Mouse (Mus musculus) myocyte (in vitro differentiated cells): ENCODE measurements around the gene Grin3b. TPM values are rescaled to one million over a fixed set of nuclear protein-coding genes. Genes with fewer than 3 reads are reported as not detected.

Experiments used
- H3K27me3 ChIP-seq: one replicate; pipeline ENCODE4 v1.6.1; 2011; ENCODE audit not compliant: control insufficient read depth, insufficient read depth, insufficient read length
- H3K36me3 ChIP-seq: one replicate; pipeline ENCODE4 v1.6.1; 2011; ENCODE audit not compliant: control insufficient read depth, insufficient read depth
- H3K4me2 ChIP-seq: one replicate; pipeline ENCODE4 v1.6.1; 2011; ENCODE audit warnings: low read depth, control low read depth
- H3K4me3 ChIP-seq: one replicate; pipeline ENCODE4 v1.5.1; 2011; ENCODE audit warnings: mild to moderate bottlenecking, control low read depth, moderate library complexity
- H3K79me2 ChIP-seq: one replicate; pipeline ENCODE4 v1.6.1; 2011; ENCODE audit not compliant: control insufficient read depth, insufficient read depth
- H3ac ChIP-seq: one replicate; pipeline ENCODE4 v1.6.1; 2011; ENCODE audit not compliant: control insufficient read depth, insufficient read length
- CEBPB ChIP-seq: IDR thresholded peaks from 2 replicates; pipeline ENCODE4 v1.6.1; 2011; ENCODE audit warnings: mild to moderate bottlenecking, moderate library complexity; ENCODE audit not compliant: poor library complexity, insufficient read depth, severe bottlenecking
- E2F4 ChIP-seq: IDR thresholded peaks from one replicate; pipeline ENCODE4 v1.6.1; 2011; ENCODE audit warnings: mild to moderate bottlenecking, control low read depth, moderate library complexity; ENCODE audit not compliant: insufficient read depth
- MAX ChIP-seq: IDR thresholded peaks from one replicate; pipeline ENCODE4 v1.6.1; 2011; ENCODE audit warnings: low read depth, mild to moderate bottlenecking, control low read depth
- MYOD1 ChIP-seq, 3 experiments: IDR thresholded peaks; one replicate each; pipeline ENCODE4 v1.6.1; 2011; ENCODE audit warnings: control low read depth in 2 of 3, low read depth in 2 of 3, mild to moderate bottlenecking in 2 of 3, moderate library complexity in 1 of 3; ENCODE audit not compliant: insufficient read length in 2 of 3, control insufficient read depth in 1 of 3
- MYOG ChIP-seq, 3 experiments: IDR thresholded peaks; one replicate each; pipeline ENCODE4 v1.6.1; 2011; ENCODE audit warnings: control low read depth in 2 of 3, low read depth in 2 of 3, mild to moderate bottlenecking in 2 of 3; ENCODE audit not compliant: insufficient read length in 2 of 3, control insufficient read depth in 1 of 3, insufficient read depth in 1 of 3
- POLR2A ChIP-seq: IDR thresholded peaks from one replicate; pipeline ENCODE4 v1.6.1; 2011; ENCODE audit warnings: low read depth, mild to moderate bottlenecking, control low read depth, moderate library complexity; ENCODE audit not compliant: insufficient read length
- POLR2AphosphoS2 ChIP-seq: IDR thresholded peaks from one replicate; pipeline ENCODE4 v1.6.1; 2011; ENCODE audit warnings: low read depth, control low read depth; ENCODE audit not compliant: insufficient read length
- REST ChIP-seq: IDR thresholded peaks from one replicate; pipeline ENCODE4 v1.6.1; 2011; ENCODE audit warnings: mild to moderate bottlenecking, control low read depth, moderate library complexity; ENCODE audit not compliant: insufficient read depth, insufficient read length
- SRF ChIP-seq: IDR thresholded peaks from one replicate; pipeline ENCODE4 v1.6.1; 2011; ENCODE audit warnings: low read depth; ENCODE audit not compliant: control insufficient read depth, insufficient read length
- TCF12 ChIP-seq: IDR thresholded peaks from one replicate; pipeline ENCODE4 v1.6.1; 2011; ENCODE audit warnings: mild to moderate bottlenecking, control low read depth; ENCODE audit not compliant: poor library complexity, insufficient read depth, severe bottlenecking
- TCF3 ChIP-seq: IDR thresholded peaks from one replicate; pipeline ENCODE4 v1.6.1; 2011; ENCODE audit warnings: low read depth, control low read depth; ENCODE audit not compliant: insufficient read length
- USF1 ChIP-seq: IDR thresholded peaks from one replicate; pipeline ENCODE4 v1.6.1; 2011; ENCODE audit warnings: low read depth, mild to moderate bottlenecking, control low read depth, moderate library complexity
- polyA plus RNA-seq: library from polyadenylated mRNA; unstranded; fragments of >200 nt; fragmentation: generic; extraction: Trizol; gene quantifications from one replicate; pipeline ENCODE4 v1.2.1, GENCODE M21; 2012; ENCODE audit warnings: missing spikeins

Grin3b gene
- polyA plus RNA-seq, 1 experiment = 0.73 TPM

DNA sequence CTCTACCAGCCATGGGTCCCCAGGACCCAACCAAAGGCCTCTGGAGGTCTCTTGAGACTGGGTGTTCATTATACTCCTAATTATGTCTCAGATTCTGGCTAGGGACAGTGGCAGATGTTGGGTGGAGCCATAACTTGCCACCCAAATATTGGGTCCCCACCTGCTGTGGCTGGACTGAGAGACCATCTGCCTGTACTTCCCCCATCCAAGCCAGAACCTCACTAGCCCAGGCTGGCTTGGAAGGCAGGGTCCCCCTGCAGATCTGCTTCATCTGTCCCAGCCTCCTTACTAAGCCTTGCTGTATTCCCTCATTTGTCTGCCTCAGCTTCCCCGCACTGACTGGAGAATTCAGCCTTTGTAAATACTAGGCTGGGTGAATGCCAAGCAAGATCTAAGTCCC lies 2.3 kb upstream of the Grin3b start:
- no peaks in the 10 kb centered on the region for H3K79me2 ChIP-seq
- H3K36me3 ChIP-seq = peaks cover 4% of the 10 kb centered on the region
- H3ac ChIP-seq = no peak overlapping the region
- no peak overlapping the region for H3K4me2 ChIP-seq
- TF ChIP-seq MYOD1 (IDR thresholded peaks at IDR 0.05; ENCODE audit: control insufficient read depth in 1 of 3, insufficient read length in 2 of 3, low read depth in 2 of 3) (peak in 1 of 3 experiments; percentile 24), SRF (no peak), USF1 (no peak), POLR2A (no peak), TCF12 (no peak)
- no peak overlapping the region for H3K4me3 ChIP-seq
- H3K27me3 ChIP-seq = peaks cover 8% of the 10 kb centered on the region

DNA sequence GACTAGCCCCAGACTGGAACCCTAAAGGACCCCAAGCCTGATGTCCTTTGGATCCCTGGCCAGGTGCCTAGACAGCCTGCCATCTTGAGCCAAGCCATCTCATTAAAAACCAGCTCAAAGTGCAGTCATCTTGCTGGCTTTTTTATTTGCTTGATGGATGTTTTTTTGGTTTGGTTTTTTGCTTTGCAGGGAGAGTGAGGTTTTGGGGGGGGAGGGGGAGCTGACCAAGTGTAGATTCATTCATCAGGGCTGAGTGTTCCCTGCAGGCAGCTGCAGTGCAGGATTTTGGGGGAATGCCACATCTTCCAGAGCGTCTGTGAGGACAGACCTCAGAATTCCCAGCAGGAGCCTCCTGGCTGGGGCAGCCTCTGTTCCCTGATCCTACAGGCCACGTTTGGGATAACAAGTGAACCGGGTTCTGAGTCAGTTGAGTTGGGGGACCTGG lies 1.4 kb upstream of the Grin3b start:
- peaks cover 8% of the 10 kb centered on the region for H3K27me3 ChIP-seq
- TF ChIP-seq MYOG (IDR thresholded peaks at IDR 0.05; ENCODE audit: control insufficient read depth in 1 of 3, insufficient read depth in 1 of 3, insufficient read length in 2 of 3, low read depth in 2 of 3) (peak in 1 of 3 experiments; percentile 36), TCF12 (no peak), MYOD1 (IDR thresholded peaks at IDR 0.05; ENCODE audit: control insufficient read depth in 1 of 3, insufficient read length in 2 of 3, low read depth in 2 of 3) (peak in 1 of 3 experiments; percentile 21), REST (no peak), CEBPB (no peak), USF1 (no peak), MAX (no peak), E2F4 (no peak), POLR2A (no peak), TCF3 (no peak), POLR2AphosphoS2 (no peak), SRF (no peak)
- H3K4me3 ChIP-seq = no peak overlapping the region
- peaks cover 4% of the 10 kb centered on the region for H3K36me3 ChIP-seq
- no peaks in the 10 kb centered on the region for H3K79me2 ChIP-seq
- H3ac ChIP-seq = no peak overlapping the region
- no peak overlapping the region for H3K4me2 ChIP-seq

DNA sequence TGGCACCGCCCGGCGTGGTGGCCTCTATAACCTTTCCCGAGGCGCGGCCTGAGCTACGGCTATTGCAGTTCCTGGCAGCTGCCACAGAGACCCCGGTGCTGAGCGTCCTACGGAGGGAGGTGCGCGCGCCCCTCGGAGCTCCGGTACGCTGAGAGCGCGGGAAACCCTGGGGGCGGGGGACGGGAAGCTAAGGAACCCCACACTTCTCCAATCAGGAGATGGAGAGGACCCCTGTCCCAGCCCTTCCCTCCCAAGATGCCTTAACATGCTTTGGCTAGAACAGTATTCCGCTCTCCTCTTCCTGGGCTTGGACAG lies 625 bp downstream of the Grin3b start:
- Histone ChIP-seq H3K4me3 (no peak overlapping the region), H3K27me3 (peaks cover 8% of the 10 kb centered on the region), H3K36me3 (peaks cover 4% of the 10 kb centered on the region)

DNA sequence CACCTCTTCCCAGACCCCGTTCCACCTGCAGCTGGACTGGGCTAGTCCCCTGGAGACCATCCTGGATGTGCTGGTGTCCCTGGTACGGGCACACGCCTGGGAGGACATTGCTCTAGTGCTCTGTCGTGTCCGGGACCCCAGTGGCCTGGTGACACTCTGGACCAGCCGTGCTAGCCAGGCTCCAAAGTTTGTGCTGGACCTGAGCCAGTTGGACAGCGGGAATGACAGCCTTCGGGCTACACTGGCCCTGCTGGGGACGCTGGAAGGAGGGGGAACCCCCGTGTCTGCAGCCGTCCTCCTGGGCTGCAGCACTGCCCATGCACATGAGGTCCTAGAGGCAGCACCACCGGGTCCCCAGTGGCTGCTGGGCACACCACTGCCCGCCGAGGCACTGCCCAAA lies 2.3 kb downstream of the Grin3b start:
- H3K4me2 ChIP-seq = no peak overlapping the region
- TF ChIP-seq POLR2A (no peak), MYOG (IDR thresholded peaks at IDR 0.05; ENCODE audit: control insufficient read depth in 1 of 3, insufficient read depth in 1 of 3, insufficient read length in 2 of 3, low read depth in 2 of 3) (no peak), TCF12 (no peak), E2F4 (no peak), TCF3 (no peak), SRF (no peak), POLR2AphosphoS2 (no peak), MAX (no peak), REST (no peak), MYOD1 (IDR thresholded peaks at IDR 0.05; ENCODE audit: control insufficient read depth in 1 of 3, insufficient read length in 2 of 3, low read depth in 2 of 3) (no peak), USF1 (no peak), CEBPB (no peak)
- no peaks in the 10 kb centered on the region for H3K36me3 ChIP-seq
- H3K4me3 ChIP-seq = no peak overlapping the region
- H3K79me2 ChIP-seq = no peaks in the 10 kb centered on the region
- H3K27me3 ChIP-seq = peaks cover 8% of the 10 kb centered on the region
- H3ac ChIP-seq = no peak overlapping the region

More for the DNA sequence above, 625 bp downstream of the Grin3b start:
- Histone ChIP-seq H3K4me2 (no peak overlapping the region), H3K79me2 (no peaks in the 10 kb centered on the region), H3ac (no peak overlapping the region)
- no peak for TF ChIP-seq CEBPB
- no peak for TF ChIP-seq MYOG (IDR thresholded peaks at IDR 0.05; ENCODE audit: control insufficient read depth in 1 of 3, insufficient read depth in 1 of 3, insufficient read length in 2 of 3, low read depth in 2 of 3)
- no peak for TF ChIP-seq POLR2A
- TF ChIP-seq USF1 = no peak
- no peak for TF ChIP-seq TCF12
- no peak for TF ChIP-seq POLR2AphosphoS2
- no peak for TF ChIP-seq MYOD1 (IDR thresholded peaks at IDR 0.05; ENCODE audit: control insufficient read depth in 1 of 3, insufficient read length in 2 of 3, low read depth in 2 of 3)
- TF ChIP-seq SRF = no peak
- TF ChIP-seq REST = no peak
- no peak for TF ChIP-seq TCF3

DNA sequence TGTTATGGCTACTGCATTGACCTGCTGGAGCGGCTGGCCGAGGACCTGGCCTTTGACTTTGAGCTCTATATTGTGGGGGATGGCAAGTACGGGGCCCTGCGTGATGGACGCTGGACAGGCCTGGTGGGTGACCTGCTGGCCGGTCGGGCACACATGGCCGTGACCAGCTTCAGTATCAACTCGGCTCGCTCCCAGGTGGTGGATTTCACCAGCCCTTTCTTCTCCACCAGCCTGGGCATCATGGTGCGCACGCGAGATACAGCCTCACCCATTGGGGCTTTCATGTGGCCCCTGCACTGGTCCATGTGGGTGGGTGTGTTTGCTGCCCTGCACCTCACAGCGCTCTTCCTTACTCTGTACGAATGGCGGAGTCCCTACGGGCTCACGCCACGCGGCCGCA lies 3.6 kb downstream of the Grin3b start:
- H3K36me3 ChIP-seq = no peaks in the 10 kb centered on the region
- peaks cover 8% of the 10 kb centered on the region for H3K27me3 ChIP-seq
- H3K4me3 ChIP-seq = no peak overlapping the region
- H3K4me2 ChIP-seq = no peak overlapping the region
- no peaks in the 10 kb centered on the region for H3K79me2 ChIP-seq
- TF ChIP-seq MYOG (IDR thresholded peaks at IDR 0.05; ENCODE audit: control insufficient read depth in 1 of 3, insufficient read depth in 1 of 3, insufficient read length in 2 of 3, low read depth in 2 of 3) = no peak
- no peak for TF ChIP-seq USF1
- no peak for TF ChIP-seq TCF12
- no peak for TF ChIP-seq POLR2A
- TF ChIP-seq SRF = no peak
- TF ChIP-seq POLR2AphosphoS2 = peak; percentile 55
- H3ac ChIP-seq = no peak overlapping the region
